Mouse (Mus musculus) gastrocnemius, postnatal 36 days (tissue): Measurements from ENCODE around the gene Uqcr11. TPM values are rescaled to one million over a fixed set of nuclear protein-coding genes. Genes with fewer than 3 reads are reported as not detected.

Source experiments
- DNase-seq, 2 experiments: peaks; one replicate each; pipeline ENCODE4 v3.0.0; 2022
- intact Hi-C: fragments of 180-260 bp; cut with DNase I; formaldehyde crosslinking; loops from one replicate; pipeline ENCODE4 v1.15.1; 2025
- total RNA-seq, 2 experiments: library from RNA; stranded (reverse); gene quantifications; 2 replicates each; pipeline ENCODE4 v1.2.3; 2021

Uqcr11 gene
- total RNA-seq, 2 experiments from 2014 or later: 825 to 866 TPM

DNA sequence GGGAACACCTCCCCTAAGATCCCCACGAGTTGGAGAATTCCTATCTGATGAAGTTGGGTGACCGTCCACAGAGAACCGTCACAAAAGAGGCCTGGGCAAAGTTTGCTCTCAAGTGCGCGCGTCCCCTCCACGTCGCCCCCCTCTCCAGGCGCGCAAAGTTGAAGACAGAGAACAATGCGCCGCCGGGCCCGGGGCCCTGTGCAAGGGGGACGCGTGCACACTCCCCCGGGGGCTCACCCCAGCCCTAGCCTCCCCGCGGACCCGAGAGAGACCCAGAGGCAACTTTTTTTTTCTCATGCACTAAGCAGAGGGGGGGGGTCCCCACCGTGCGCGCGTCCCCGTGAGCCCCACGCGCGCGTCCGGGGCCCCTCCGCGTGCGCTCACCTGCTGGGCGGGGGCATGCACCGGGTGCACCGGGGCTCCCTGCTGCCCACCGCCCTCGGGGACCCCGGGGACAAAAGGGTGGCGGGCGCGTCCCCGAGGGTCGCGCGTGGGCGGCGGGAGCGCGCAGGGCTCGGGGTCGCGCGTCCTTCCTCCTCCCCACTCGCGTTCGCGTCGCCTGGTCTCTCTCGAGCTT, 26.4 kb upstream of the Uqcr11 start:
- intact Hi-C loops: loop anchor here (10.0 kb wide), 1 partner anchor 272 kb away; the partner anchor contains the start of genes Izumo4 and Mob3a
- DNase-seq: no peak

DNA sequence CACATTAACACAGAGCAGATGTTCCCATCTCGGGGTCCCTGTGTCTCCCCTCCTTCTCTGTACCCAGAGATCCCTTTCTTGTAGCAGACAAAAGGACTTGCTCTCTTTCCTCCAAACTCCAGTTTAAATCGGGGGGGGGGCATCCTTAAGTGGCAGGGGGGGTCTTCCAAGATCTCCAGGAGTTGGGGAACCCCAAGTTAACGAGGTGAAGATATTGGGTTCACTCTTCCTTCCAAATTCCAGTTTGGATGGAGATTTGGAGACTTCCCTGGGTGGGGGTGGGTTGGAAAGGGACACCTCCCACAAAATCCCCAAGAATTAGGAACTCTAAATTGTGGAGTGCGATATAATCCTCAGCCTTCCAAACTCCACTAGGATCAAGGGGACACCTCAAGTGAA, 25.8 kb upstream of the Uqcr11 start:
- intact Hi-C loops: loop anchor here (10.0 kb wide), 1 partner anchor 272 kb away; the partner anchor contains the start of genes Izumo4 and Mob3a
- no peak for DNase-seq

DNA sequence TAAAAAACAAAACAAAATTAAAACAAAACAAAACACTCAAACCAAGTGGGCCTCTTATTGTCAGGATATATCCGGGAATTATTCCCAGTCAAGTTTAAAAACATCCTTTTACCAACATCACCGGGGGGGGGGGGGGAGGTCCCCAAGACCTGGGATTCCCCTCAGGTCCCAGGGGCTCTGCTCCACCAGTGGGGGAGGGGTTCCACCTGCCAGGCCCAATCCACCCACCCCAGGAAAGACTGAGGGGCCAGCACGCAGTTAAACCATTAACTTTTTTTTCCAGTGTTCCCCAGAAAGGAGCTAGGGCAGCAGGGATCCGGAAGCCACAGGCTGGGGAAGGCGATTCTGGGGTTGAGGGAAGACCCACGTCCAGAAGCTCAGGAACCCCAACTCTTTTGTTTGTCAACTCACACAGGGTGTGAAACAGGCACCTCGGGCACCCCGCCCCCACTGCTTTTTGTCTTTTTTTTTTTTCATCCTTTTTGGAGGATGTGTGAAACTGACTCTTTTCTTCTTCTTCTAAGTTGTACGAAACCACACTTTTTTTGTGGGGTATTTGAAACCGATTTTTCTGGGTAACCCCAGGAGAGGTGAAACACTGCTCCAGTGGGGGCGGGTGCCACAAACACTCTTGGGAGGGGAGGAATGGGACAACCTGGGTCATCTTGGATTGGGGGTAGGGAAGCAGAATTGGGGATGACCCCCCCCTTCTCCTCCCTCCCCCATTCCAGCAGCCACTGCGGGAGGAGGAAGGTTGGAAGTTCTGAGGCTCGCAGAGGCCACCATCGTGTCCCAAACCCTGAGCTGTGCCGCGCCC, 25.1 kb upstream of the Uqcr11 start:
- no peak for DNase-seq
- intact Hi-C loops: loop anchor here (10.0 kb wide), 1 partner anchor 273 kb away; the partner anchor contains the start of genes Izumo4 and Mob3a

DNA sequence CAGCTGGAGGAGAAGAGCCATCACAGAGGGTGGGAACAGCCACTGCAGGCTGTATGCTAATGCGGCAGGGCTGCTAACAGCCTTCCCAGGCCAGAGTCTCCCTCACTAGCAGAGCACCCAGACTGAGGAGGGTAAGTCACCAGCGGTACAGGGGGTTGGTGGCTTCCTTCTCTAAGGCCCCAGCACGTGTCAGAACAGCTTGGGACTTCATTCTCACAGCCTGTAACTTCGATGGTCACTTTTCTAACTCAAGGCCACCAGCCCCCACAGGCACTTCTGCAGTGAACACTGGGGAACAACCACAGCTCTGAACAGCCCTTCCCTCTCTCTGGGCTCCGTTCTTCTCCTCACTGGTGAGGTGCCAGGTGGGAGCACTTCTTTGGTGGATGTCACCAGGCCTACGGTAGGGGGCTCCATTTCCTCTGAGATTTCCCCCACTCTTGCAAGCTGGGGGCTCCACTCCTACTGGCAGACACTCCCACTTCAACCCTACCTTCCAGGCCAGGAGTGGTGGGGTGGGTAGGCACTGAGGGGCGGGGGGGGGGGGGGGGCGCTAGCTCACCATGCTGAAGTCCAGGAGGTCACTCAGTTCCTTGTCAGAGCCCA, 23.8 kb upstream of the Uqcr11 start:
- intact Hi-C loops: loop anchor here (10.0 kb wide), 1 partner anchor 274 kb away; the partner anchor contains the start of genes Izumo4 and Mob3a
- DNase-seq: no peak

DNA sequence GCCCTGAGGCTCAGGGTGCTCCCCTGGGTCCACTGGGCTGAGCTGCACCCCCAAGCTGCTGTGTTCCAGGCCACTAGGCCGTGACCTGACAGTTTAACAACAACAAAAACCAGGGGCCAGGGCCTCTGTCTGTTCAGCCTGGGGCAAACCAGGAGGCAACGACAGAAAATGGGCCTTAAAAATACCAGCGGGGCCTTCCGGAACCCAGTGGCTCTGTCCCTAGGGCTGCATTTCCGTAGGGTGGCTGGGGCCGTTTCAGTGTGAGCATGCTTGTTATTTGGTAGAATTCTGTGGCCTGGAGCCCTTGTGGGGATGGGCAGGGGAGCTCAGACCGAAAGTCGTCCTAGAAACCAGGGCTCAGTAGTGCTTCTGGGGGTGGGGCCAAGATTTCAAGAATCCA, 23.2 kb upstream of the Uqcr11 start:
- no peak for DNase-seq
- intact Hi-C loops: loop anchor here (10.0 kb wide), 1 partner anchor 275 kb away; the partner anchor contains the start of genes Izumo4 and Mob3a

DNA sequence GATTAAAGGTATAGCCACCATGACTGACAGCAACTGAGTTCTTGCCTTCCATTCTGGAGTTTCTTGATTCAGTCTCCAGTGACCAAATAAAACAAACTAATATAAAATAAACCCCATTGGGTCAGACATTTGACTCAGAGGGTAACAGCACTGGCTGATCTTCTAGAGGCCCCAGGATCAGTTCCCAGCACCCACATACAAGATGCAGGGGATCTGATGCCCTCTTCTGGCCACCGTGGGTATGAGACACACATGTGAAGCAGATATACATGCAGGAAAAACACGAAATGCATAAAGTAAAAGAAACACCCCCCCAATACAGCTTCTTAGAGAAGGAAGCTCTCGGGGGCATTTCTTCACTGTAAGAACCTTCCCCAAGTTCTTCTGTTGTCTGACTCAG, 18.4 kb upstream of the Uqcr11 start:
- intact Hi-C loops: no loop called here
- DNase-seq: no peak

DNA sequence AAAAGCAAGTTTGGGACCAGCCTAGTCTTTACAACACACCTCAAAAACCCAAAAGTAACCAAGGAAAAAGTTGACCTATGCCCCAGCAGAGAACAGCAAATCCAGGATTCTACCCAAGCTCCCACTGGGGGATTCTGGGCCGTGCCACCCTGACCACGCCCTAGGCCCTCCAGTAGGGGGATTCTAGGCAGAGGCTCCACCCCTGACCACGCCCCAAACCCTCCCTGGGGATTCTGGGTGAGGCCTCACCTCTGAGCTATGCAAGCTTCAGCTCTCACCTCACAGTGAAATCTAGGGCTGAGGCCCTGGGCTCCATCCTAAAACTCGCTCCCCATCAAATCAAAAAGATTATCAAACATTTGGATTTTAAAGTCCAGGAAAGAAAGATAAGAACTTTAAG, 16.9 kb upstream of the Uqcr11 start:
- intact Hi-C loops: no loop called here

DNA sequence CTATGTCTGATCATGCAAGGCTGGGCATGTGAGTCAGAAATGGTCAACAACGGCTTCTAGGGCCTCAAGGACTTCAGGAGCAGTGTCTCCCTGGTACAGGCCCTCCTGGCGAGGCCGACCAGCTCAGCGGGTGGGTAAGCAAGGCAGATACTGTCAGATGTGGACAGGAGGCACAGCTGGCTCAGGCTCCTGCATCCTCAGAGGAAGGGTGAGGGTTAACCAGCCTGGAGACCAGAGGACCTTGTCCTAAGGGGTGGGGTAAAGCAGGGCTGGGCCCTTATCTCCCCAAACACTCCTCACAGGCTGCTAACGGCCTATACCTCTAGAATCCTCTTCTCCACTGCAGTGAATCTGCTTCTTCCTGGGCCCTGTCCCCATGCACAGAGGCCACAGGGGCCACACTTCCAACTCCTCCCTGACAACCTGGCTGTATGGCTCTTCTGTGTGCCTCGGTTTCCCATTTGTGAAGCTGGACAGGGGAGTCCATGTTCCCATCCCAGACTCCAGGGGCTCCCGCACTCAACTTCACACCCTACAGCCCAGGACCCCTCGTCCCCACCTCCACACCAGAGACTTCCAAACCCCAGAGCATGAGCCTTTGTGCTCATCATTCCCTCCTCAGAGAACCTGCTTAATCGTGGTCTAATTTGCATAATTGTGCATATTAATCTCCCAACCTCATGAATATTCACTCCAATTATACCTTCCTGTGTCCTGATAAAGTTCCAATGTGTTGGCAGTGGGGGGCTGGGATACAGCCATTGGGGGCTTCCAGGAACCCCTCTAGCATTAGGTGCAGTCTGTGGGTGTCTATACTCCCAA, 15.2 kb upstream of the Uqcr11 start:
- intact Hi-C loops: no loop called here
- no peak for DNase-seq

More for the DNA sequence above, 16.9 kb upstream of the Uqcr11 start:
- DNase-seq: no peak

DNA sequence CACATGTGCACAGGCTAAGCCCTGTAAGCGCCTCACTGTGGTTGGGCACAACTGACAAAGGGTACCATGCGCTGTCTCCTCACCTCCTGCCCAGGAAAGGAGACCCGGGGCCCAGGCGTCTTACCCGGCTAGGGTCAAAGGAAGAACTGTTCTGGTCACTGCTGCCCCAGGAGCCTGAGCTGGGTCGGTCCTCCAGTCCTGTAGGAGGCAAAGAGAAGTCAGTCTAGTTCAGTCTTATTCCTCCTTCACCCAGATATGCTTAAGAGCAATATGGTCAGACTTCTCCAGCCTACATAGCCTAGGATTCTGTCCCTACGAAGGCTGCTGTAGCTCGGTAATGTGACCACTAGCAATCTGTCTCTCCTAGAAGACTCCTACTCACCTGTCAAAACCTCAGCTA, 14.6 kb upstream of the Uqcr11 start:
- intact Hi-C loops: no loop called here
- no peak for DNase-seq

DNA sequence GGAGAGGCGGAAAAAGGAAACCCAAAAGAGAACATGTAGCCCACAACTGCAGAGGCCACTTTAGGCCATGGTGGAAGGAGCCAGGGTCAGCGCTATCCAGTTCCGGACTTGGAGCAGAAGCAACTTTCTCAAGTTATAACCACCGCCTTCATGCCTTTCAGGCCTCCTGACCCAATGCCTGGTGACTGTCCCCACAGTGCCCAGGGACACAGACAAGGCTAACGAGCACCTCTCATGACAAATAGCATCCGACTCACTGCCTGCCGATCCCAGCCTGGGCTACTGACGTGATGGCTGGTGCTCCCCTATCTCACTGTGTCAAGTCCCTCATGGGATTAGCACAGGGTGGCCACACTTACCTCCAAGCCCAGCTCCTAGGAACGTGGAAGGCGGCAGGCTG, 14.1 kb upstream of the Uqcr11 start:
- no peak for DNase-seq
- intact Hi-C loops: no loop called here

DNA sequence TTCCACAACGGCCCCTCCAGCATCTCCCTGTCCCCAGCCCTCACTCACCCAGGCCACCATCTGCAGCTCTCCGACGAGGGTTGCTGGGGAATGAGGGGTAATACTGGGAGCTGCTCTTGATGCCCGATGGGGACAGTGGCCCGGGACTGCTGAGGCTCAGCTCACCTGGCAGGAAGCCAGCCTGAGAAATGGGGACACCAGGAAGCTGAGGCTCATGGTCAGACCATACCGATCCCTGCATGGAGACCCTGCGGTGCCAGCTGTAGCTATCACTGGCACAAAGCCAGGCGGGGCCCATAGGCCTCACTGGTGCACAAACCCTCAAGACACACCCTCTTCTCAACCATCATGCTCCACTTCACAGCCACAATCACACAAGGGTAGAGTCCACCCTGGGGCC, 12.8 kb upstream of the Uqcr11 start:
- DNase-seq: no peak
- intact Hi-C loops: no loop called here

DNA sequence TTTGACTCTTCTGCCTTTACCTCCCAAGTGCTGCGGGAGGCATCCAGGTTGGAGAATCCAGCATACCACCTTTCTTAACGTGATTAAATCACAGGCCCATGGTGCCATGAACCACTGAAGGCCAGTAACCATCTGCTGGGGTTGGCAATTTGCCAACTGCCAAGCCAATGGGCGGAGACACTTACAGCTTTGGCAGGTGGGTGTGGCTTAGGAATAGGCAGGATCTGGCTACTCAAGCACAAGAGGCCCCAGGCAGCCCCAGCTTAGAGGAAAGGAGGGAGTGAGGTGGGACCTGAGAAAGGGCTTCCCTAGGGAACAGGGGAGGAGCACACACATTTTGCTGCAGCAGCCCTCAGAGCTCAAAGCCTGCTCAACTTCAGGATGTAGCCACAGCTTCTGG, 11.7 kb upstream of the Uqcr11 start:
- intact Hi-C loops: no loop called here
- DNase-seq: no peak

DNA sequence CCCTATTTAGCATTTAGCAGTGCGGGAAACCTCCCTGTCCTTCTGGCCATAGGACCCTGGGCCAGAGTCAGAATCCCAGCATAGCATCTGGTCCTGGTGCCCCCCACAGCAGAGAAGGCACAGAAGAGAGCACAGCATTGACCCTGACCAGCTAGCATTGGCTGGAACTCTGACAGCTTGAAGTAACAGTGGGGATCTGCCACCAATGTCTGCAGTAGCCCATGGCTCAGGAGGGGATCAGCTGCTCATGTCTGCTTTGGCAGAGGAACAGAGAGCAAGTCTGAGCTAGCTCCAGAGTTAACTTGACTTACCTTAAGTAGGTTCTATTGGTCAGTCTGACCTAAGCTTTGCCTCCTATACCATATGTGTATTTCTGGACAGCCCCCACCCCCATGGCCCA, 11.2 kb upstream of the Uqcr11 start:
- DNase-seq: no peak
- intact Hi-C loops: no loop called here

DNA sequence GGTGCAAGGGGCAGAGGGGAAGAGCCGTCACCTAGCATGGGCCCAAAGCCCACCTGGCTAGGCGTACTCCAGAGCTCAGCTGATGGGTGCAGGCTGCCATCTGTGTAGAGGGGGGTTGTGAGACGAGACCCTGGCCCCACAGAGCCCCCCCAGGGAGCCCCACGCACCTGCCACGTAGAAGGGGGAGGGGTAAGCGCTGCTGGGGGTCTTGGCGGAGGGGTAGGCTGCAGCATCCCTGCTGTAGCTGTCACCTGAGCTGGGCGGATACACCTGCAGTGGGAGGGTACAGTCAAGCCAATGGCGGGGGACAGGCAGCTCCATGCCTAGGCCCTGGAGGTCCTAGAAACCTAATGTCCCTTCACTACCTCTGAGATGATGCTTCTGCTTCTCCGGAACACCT, 10.7 kb upstream of the Uqcr11 start:
- intact Hi-C loops: no loop called here
- DNase-seq: no peak

DNA sequence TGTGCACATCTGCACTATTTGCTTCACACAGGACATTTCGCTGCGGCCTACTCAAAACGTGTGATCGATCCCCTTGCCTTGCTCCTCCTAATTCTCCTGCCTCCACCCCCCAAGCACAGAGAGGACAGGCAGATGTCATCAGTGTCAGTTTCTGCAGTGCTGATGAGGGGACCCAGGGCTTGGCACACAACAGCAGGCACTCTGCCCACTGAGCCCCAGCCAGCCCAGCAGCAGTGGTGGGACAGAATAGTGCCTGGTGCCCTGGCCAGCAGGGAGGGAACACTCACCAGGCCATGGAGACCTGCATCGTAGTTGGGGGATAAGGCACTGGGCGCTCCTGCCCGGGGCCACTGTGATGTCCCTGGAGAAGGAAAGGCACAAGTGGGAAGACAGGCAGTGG, 8.9 kb upstream of the Uqcr11 start:
- DNase-seq: no peak
- intact Hi-C loops: no loop called here

DNA sequence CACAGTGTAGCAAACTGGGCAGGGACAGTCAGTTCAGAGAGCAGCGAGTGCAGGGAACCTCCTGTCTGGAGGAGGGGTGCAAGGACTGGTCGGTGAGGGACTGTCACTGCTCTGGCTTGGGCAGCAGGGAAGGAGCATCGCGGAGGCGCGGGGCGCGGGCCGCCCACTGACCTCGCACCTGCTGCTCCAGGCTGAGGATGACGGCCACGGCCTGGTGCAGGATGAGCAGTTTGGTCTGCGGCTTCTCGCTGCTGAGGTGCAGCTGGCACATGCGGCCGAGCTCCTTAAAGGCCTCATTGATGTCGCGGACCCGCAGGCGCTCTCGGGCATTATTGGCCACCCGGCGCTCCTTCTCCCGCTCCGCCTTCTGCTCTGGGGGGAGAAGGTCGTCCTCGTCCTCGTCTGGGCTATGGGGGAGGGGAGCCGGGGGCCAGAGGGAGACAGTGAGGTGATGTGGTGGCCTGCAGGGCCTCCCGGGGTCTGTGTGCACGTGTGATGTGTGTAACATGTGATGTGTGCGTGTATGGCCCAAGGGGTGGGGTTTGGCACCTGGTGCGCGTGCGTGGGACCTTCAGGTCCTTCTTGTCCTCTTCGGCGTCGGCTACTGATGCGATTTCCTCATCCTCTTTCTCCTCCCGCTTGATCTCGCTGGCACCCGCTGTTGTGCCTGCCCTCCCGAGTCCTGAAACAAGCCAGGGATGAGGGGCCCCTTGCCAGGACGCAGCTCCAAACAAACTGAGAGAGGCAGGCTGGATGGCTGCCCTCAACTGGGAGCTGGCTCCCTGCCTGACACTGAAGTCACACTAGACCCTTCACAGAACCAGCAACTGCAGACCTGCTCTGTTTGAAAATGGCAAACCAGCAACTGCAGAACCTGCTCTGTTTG, 6.3 kb upstream of the Uqcr11 start:
- intact Hi-C loops: no loop called here
- peak in 1 of 2 experiments; percentile 38 for DNase-seq

DNA sequence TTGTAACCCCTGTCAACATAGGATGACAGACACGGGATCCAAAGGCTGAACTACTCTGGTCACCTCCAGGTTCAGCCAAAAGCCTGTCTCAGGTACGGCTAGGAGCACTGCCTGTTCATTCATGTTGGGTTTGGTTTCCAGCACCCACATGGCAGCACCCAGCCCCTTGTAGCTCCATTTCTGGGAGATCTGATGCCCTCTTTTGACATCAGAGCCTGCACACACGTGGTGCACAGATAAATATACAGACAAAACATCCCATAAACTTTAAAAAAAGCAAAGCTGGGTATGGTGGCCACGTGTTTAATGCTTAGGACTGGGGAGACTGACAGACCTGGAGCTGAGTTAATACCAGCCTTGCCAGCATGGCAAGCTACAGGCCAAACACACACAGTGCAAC, 1.3 kb upstream of the Uqcr11 start:
- DNase-seq: no peak
- intact Hi-C loops: no loop called here

DNA sequence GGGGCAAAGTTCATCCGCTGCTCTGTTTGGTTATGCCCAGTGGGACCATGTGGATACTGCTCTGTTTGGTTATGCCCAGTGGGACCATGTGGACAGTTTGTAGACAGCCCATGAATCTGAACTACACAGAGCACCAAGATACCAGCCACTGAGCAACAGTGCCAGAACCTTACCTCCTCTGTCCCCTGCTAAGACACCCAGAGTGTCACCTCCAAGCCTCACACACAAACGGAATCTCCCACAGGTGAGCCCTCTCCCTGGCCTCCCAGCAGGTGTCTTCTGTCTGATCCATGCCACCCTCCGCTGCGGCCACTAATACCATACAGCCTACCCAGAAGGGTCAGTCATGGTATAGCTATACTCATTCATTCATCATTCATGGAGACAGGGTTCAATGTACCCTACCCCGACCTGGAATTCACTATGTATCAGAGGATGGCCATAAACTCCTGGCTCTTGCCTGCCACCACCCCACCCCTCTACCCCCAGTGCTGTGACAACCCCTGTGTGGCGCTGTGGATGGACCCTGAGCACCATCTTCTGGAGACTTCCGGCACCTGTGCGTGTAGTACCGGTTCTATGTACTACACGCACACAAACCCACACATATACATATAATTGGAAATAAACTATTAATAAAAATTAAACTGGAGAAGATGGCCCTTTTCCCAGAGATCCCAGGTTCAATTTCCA, 1.0 kb downstream of the Uqcr11 start:
- no peak for DNase-seq
- intact Hi-C loops: no loop called here

DNA sequence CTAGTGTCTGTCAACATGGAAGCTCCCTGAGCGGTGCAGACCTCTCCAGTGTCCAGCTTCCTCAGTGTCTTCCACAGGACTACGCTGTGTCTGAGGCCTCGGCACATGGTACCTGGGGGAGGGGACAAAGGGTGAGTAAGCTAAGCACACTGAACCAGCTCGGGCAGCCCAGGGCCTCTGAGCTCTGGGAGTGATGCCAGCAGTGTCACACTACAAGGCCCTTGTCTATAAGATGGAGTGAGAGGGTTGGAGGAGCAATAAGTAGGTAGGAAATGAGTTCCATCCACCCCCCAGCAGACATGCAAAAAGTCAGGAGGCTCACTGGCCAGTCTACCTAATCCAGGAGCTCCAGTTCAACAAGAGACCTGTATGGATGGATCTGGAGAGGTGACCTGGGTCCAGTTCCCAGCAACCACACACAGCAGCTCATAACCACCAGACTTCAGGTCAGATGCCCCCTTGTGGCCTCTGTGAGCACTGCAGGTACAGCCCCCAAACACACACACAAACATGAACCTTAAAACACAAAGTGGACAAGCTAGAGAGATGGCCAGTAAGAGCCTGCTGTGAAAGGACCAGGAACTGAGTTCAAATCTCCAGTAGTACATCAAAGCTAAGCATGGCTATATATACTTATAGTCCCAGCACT, 3.5 kb downstream of the Uqcr11 start:
- no peak for DNase-seq
- intact Hi-C loops: no loop called here
